Mouse (Mus musculus): Measurements from ENCODE around the gene Ccdc142.

Ccdc142 gene

GRCm38 (mm10) chr6:83101316-83101687 lies at the start of gene Ccdc142, which contains the start of gene Gm42688:
Gene Ccdc142 (plus strand): TSS chr6:83101601.
Gene Gm42688 (plus strand): TSS chr6:83101617.
- DNase-seq = peak; percentile 92

GRCm38 (mm10) chr6:83053136-83053960 lies 48.1 kb upstream of the Ccdc142 start:
- DNase-seq = peak; percentile 62

- peak; percentile 97 for DNase-seq
Measured at GRCm38 (mm10) chr6:83054074-83054851, 47.1 kb upstream of the Ccdc142 start, which contains the start of gene Aup1. Gene Aup1 (plus strand): TSS chr6:83054521.

GRCm38 (mm10) chr6:83054871-83055431 lies 46.5 kb upstream of the Ccdc142 start, which contains the start of gene Htra2:
Gene Htra2 (minus strand): TSS chr6:83055273.
- peak; percentile 52 for DNase-seq

- DNase-seq = no peak
Measured at GRCm38 (mm10) chr6:83057790-83058189, 43.6 kb upstream of the Ccdc142 start, which contains the start of gene Dqx1. Gene Dqx1 (plus strand): TSS chr6:83057844.

DNA sequence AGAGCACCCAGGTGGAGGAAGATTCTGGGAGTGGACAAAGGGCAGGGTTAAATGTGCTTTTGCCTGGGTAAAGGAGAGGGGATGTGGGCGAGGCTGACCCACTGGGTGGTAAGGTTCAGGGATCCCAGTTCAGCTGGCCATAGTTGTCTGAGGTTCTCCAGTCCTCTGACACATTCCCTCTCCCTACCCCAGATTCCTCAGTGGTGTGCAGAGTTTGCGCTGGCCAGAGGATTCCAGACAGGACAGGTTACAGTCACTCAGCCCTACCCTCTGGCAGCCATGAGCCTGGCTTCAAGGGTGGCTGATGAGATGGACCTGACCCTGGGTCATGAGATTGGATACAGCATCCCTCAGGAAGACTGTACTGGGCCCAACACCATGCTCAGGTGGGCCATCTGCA lies 42.7 kb upstream of the Ccdc142 start:
- no peak for DNase-seq

DNA sequence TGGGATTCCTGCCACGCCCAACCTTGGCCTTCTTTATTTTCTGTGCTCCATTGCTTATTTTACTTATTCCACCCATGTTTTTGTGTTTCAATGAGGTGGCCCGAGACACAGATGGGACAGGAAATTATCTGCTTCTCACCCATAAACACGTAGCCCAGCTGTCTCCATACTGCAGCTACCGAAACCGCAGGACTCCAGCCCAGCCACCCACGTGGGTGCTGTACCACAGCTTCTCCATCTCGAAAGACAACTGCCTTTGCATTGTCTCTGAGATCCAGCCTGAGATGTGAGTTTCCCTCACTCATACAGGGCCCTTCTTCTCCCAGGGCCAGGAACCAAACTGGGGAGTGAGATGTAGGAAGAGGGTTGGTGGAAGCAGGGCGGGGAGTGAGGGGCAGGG lies 35.4 kb upstream of the Ccdc142 start:
- DNase-seq = no peak

DNA sequence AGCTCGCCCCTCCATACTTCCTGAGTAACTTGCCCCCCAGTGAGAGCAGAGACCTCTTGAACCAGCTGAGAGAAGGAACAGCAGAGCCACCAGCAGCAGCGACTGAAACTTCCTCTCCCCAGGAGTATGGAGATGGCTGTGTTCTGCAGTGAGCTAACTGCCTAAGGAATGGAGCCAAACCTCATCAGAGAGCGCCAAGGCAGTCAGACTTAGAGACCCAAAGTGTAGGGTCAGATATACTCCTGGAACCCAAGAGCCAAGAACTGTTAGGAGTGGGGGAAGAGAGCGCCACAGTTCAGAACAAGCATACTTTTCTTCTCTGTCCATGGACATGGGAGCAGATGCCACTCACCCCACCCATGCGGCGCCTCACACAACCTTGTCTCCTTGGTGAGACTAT lies 35.0 kb upstream of the Ccdc142 start:
- no peak for DNase-seq

GRCm38 (mm10) chr6:83068221-83068620 lies 33.2 kb upstream of the Ccdc142 start:
- no peak for DNase-seq

- peak; percentile 31 for DNase-seq
Measured at GRCm38 (mm10) chr6:83068706-83069487, 32.5 kb upstream of the Ccdc142 start.

DNA sequence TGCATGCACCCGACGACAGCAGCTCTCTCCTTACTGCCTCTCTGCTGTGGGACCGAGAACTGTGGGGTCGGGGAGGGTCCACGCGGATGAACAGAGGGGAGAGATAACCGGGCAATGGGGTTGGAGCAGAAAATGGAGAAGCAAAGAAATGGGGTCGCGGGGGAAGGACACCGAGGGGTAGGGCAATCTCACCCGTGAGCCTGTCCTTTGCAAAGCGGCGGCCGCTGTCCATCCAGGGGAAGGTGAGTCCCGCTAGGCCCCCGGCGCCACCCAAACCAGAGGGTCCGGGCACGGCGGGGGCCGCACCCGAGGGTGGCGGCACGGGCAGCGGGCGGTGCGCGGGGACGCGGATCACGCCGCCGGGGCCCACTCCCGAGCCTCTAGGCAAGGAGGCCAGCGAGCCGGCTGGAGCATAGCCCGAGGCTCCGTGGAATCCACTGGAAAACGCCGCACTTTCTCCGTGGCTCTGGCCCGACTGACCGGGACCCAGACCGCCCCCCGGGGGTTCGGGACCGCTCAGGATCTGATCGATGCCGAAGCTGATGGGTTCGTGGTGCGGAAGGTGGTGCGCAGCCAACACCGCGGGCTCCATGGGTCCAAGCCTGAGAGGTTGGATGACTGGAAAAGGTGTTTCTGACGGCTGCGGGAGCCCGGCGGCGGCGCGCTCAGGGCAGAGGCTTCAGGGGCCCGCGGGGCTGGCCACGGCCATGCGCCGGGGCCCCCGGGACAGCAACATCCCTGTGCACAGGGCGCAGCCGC lies 31.7 kb upstream of the Ccdc142 start:
- DNase-seq = no peak

DNA sequence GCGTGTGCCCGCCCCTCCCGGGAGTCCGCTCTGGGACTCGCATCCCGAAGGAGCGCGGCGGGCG lies 31.3 kb upstream of the Ccdc142 start, which contains the start of gene Tlx2:
Gene Tlx2, minus strand, starts transcription at position 47 of the 64 bp plus-strand sequence.
- DNase-seq = no peak

GRCm38 (mm10) chr6:83070311-83071219 lies 30.8 kb upstream of the Ccdc142 start:
- DNase-seq = peak; percentile 58

DNA sequence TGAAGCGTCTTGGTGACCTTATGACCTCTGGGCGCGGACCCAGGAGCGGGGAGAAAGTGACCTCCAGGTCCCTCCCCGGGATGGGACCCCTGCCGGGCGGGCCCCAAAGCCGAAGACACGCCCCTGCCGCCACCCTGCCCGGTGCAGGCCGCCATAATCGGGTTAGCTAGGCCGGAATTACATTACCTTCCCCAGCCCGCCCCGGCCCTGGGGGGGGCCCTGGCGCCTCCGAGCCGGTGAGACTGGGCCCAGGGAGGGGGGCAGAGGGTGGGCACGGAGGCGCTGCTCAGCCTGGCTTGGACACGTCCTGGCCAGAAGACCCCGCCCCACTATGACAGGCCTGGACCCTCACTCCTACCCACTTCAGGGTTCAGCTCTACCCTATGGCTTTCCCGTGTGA lies 30.2 kb upstream of the Ccdc142 start:
- peak; percentile 43 for DNase-seq

- DNase-seq = no peak
Measured at GRCm38 (mm10) chr6:83074979-83075378, 26.4 kb upstream of the Ccdc142 start.

GRCm38 (mm10) chr6:83077630-83078323 lies 23.6 kb upstream of the Ccdc142 start, which contains the start of gene Pcgf1:
Gene Pcgf1 (plus strand): TSS chr6:83077869.
- DNase-seq = peak; percentile 71

DNA sequence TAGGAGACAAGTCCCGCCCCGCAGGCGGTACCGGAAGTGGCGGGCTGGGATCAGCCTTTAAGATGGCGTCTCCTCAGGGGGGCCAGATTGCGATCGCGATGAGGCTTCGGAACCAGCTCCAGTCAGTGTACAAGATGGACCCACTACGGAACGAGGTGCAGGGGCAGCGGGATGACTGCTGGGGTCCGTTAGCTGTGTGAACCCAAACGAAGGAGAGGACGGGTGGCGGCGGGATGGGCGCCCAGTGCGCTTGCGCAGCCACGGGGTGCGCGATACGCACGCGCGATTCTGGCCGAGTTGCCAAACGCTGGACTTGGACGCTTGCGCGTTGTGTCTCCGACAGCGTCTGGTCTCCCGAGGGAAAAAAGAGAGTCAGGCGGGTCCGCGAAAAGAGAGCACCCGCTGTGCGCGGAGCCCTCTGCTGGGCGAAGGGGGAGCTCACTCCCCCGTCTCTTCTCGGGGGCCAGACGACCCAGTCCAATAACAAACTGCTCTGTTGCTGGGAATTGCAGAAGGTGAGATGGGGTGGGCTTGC lies 23.0 kb upstream of the Ccdc142 start:
- peak; percentile 97 for DNase-seq

DNA sequence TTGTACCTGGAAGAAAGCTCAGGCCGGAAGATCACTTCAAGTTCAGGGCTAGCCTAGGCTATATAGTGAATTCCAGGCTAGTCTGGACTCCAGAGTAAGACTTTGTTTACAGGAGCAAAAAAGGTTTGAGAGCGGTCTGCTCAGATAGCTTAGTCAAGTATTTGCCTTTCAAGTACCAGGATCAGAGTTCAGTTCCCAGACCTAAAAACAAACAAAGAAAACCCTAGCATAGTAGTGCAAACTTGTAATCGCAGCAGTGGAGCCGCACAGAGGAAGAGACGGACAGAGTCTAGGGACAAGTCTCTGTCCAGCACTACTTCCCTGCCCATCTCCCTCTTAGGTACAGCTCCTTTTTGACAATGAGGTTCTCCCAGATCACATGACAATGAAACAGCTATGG lies 21.2 kb upstream of the Ccdc142 start:
- no peak for DNase-seq

GRCm38 (mm10) chr6:83083497-83083896 lies 17.9 kb upstream of the Ccdc142 start:
- no peak for DNase-seq

- DNase-seq = no peak
Measured at GRCm38 (mm10) chr6:83084477-83084876, 16.9 kb upstream of the Ccdc142 start.
